Mouse (Mus musculus): ENCODE measurements around the gene St6gal1.

Gene St6gal1

GRCm38 (mm10) chr16:23223871-23224469 lies 570 bp upstream of the St6gal1 start:
- DNase-seq, result peak; percentile 26

- DNase-seq, result peak; percentile 49
Observed at GRCm38 (mm10) chr16:23225069-23225721, 655 bp downstream of the St6gal1 start.

GRCm38 (mm10) chr16:23225821-23226600 lies 1.5 kb downstream of the St6gal1 start:
- DNase-seq, result peak; percentile 66

GRCm38 (mm10) chr16:23226601-23227351 lies 2.2 kb downstream of the St6gal1 start:
- no peak for DNase-seq

GRCm38 (mm10) chr16:23227851-23228250 lies 3.3 kb downstream of the St6gal1 start:
- no peak for DNase-seq

- DNase-seq, result no peak
Observed at GRCm38 (mm10) chr16:23228486-23228885, 3.9 kb downstream of the St6gal1 start.

- no peak for DNase-seq
Observed at GRCm38 (mm10) chr16:23229945-23230344, 5.4 kb downstream of the St6gal1 start.

GRCm38 (mm10) chr16:23231168-23231567 lies 6.6 kb downstream of the St6gal1 start:
- DNase-seq, result no peak

- no peak for DNase-seq
Observed at GRCm38 (mm10) chr16:23232691-23233090, 8.2 kb downstream of the St6gal1 start.

GRCm38 (mm10) chr16:23233496-23233895 lies 9.0 kb downstream of the St6gal1 start:
- DNase-seq, result no peak

GRCm38 (mm10) chr16:23234557-23234956 lies 10.0 kb downstream of the St6gal1 start:
- DNase-seq, result no peak

- DNase-seq, result no peak
Observed at GRCm38 (mm10) chr16:23235173-23235694, 10.7 kb downstream of the St6gal1 start.

- DNase-seq, result no peak
Observed at GRCm38 (mm10) chr16:23239583-23239982, 15.0 kb downstream of the St6gal1 start.

GRCm38 (mm10) chr16:23240049-23240949 lies 15.8 kb downstream of the St6gal1 start:
- peak; percentile 85 for DNase-seq

- DNase-seq, result no peak
Observed at GRCm38 (mm10) chr16:23240950-23241259, 16.4 kb downstream of the St6gal1 start.

- no peak for DNase-seq
Observed at GRCm38 (mm10) chr16:23243726-23244425, 19.3 kb downstream of the St6gal1 start.

- DNase-seq, result no peak
Observed at GRCm38 (mm10) chr16:23244486-23244885, 19.9 kb downstream of the St6gal1 start.

GRCm38 (mm10) chr16:23249285-23249684 lies 24.7 kb downstream of the St6gal1 start:
- no peak for DNase-seq

- no peak for DNase-seq
Observed at GRCm38 (mm10) chr16:23249762-23250161, 25.2 kb downstream of the St6gal1 start.

- no peak for DNase-seq
Observed at GRCm38 (mm10) chr16:23250556-23251444, 26.3 kb downstream of the St6gal1 start.

Data from right cerebral cortex, postnatal 25 days (tissue).